Mouse (Mus musculus) ovary, postnatal 10 days (tissue): ENCODE measurements around the gene Nfatc2ip.
A peak's percentile ranks its signal among the peaks of the same experiment; 100 is the strongest.
"Not testable (repeated sequence)": the region's sequence is repeated elsewhere in the genome, so short reads cannot be mapped to it uniquely, and the experiment has no call there.

Source experiments
- DNase-seq: peaks from one replicate; pipeline ENCODE4 v3.0.0; 2022; ENCODE audit warnings: low spot score

Gene Nfatc2ip

DNA sequence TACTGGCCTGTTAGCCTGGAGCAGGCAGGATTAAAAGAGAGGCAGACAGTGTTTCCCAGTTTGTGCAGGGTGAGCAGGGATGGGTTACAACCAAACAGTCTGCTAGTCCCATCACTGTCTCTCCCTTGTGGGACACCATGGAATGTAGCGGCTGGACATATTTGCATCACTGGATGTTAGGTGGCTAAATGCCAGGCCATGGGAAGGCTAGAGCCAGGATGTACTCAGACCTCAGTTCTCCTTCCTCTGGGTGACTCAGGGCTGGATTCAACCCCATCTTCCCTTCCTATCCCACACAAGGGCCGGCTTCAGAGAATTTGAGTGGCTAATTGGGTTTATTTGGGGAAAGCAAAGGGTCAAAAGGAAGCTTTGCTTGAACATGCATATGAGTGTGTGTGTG, 12.1 kb upstream of the Nfatc2ip start:
- no peak for DNase-seq

DNA sequence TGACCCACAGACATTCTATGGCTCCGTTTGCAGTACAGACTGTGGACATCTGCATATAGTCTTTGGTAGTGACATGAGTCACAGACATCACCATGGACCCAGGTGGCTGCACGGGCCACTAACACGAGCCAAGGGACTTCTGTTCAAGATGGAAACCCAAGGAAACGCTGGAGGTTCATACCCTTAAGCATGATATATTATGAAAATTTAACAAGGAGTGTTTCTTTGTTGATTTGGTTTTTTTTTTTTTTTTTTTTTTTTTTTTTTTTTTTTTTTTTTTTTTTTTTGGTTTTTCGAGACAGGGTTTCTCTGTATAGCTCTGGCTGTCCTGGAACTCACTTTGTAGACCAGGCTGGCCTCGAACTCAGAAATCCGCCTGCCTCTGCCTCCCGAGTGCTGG, 6.0 kb upstream of the Nfatc2ip start:
- not testable (repeated sequence) for DNase-seq

DNA sequence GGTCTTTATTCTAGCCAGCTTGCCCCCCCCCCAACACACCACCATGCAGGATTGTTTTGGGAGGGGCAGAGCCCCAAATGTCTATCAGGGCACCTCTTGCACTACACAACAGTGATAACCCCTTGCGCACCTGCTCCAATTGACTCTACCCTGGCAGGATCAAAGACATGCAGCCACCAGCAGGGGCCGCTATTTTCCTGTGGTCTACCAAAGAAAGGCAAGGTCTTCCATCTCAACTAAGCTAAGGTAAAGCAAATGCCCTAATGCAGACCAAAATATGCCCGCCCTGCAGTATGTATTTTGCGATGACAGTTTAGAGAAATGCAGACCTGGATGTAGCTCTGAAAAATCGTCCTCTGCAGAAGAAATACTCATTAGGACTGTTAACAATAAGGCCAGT, 3.0 kb upstream of the Nfatc2ip start:
- DNase-seq: peak; percentile 37

DNA sequence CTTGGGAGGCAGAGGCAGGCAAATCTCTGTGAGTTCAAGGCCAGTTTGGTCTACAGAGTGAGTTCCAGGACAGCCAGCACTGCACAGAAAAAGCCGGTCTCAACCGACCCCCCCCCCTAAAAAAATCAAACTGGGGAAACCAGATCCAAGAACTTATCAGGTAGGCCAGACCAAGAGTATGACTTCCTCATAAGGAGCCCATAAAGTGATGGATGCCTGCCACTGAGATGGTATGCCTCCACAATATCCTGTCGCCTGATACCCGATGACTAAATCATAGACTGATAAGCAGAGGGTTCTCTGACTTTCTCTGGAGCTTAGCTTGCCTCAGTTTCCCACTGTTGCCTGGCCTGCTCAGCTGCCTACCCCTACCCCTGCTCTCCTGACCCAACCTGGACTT, 1.3 kb upstream of the Nfatc2ip start:
- DNase-seq: no peak

DNA sequence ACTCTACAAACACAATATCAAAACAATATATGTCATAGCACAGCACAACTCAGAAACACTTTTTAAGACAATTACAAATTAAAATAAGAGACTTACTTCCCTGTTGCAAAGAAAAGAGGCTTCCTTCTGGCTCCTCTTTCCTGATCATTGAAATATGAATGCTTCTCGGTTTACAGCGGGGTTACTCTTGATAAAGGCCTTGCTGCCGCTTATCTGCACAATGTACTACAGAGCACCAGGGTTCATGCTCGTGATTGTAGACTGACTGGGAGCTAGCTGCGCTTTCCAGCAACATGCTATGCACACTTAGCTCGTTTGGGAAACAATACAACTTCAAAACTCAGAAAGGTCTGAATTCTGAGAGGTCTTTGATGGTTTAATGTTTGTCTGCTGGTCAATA, 684 bp upstream of the Nfatc2ip start:
- no peak for DNase-seq

DNA sequence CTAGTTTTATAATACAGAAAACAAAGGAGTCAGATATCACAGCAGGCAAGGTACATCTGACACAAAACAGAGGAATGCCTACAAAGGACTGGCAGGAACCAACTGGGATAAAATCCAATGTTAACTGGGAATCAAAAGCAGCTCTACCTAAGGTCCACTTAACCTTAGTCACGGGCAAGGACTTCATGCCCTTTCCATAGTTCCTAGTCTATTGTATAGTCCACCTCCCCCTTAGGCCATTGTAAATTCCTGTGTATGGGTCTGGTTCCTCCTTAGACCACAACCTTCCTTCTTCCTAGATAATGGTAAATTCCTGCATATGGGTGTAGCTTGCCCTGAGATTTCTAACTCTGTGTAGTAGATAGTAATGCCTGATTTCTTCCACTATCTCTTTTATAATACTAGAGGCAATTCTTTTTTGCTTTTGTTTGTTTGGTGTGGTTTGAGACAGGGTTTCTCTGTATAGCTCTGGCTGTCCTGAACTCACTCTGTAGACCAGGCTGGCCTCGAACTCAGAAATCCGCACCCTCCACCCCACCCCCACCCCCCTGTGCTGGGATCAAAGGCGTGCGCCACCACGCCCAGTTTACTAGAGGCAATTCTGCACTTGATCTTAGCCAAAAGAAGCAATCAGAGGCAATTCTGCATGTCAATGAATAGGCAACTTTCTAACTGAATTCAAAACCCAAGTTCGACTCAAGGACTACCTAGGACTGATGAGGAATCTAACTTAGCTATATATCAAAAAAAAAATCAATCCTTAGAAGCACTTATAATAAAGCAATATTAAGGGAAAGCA, 4.3 kb downstream of the Nfatc2ip start:
- not testable (repeated sequence) for DNase-seq

DNA sequence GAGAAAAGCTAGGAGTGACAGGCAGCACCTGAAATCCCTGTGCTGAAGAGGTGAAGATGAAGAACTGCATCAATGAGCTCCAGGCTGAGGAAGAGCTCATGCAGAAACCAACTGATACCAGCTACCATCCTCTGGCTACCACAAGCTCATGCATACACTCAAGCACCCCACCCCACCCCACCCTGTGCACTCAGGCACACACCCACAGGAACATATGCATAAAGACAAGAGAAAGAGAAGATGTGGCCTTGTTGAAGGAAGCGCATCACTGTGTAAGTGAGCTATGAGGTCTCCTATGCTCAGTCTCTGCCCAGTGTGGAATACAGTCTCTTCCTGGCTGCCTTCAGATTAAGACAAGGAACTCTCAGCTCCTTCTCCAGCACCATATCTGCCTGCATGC, 8.4 kb downstream of the Nfatc2ip start:
- no peak for DNase-seq

DNA sequence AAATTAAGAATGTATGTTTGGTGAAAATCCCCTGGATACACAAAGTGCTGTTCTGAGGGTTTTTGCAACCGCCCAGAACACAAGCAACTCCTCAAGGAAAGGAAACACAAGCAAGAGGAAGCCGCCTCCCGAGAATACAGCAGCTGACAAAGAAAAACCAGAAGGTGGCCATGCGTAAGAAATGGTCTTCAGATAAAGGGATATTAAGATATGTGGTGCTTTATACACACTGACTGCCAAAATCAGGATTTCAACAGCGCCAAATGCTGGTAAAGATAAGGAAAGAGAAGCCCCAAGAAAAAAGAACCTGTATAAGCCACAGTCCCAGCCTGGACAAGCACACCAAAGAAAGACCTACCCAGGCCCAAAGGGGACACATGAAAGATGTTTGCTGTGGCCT, 13.0 kb downstream of the Nfatc2ip start:
- DNase-seq: no peak

DNA sequence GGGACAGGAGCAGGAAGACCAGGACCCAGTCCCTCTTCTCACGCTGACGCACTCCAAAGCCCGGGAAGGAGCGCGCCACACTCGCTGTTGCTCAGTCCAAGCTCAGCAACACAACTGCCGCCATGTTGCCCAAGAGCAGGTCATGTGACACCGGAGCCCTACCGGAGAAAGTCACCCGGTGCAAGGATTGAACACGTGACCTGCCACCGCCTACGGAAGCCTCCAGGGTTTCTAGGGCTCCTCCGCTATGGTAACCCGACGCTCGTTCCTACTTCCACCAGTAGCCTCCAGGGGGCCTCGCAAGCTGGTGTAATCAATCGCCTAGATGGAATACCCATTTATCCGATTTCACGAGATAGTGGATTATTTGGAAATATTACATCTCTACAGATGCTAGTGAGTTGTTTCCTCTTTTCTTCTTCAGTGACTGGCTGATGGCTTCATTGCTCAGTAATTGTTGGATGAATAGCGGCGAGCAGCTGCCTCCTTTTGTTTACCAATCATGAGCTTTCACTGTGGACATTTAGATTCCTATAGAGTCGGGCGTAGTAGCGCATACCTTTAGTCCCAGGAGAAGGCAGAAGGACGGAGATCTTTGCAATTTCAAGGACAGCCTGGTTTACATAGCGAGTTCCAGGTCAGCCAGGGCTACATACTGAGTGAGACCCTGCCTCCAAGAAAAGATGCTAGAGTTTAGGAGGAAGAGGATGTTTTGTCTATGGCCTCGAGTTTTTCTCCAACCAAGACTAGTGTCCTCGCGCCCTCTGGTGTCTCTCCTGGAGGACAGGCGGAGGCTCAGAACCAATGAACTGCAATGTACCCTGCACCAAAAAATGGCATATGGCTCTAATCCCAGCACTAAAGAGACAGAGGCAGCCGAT, 19.0 kb downstream of the Nfatc2ip start, which contains the start of gene Spns1:
TSS of gene Spns1 (minus strand) at position 173 of the 881 bp plus-strand sequence.
- DNase-seq: peak; percentile 75

DNA sequence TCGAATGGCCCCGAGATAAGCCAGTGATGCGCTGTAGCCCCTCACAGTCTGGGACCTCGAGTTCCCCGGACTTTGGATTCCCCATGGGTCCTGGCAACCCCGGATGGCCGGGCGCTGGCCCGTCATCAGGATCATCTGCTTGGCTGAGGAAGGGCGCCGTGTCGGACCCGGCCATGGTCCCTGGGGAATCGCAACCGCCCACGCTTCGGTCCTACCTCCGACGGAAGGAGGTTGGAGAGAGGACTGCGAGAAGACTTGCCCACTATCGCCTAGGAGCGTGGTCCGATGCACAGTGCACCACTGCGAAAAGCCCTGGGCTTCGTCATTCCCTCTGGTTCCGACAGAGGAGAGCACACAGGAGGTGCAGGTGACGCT, 19.6 kb downstream of the Nfatc2ip start:
- DNase-seq: no peak

DNA sequence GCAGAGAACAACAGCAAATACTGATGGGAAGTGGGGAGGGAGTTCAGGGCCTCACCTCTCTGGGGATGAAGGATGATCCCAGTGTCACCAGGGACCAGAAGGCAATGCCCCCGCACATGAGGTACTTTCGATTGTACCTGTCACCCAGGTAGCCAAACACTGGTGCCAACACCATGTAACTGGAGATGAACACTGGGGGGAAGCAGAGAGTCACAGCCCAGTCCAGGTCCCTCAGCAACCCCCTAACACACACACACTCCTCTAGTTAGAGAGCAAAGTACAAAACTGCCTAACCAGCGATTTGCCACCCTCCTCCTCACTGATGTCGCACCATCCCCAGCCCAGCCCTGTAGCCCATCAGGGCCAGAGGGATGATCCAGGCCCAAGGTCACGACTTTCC, 21.5 kb downstream of the Nfatc2ip start:
- no peak for DNase-seq

DNA sequence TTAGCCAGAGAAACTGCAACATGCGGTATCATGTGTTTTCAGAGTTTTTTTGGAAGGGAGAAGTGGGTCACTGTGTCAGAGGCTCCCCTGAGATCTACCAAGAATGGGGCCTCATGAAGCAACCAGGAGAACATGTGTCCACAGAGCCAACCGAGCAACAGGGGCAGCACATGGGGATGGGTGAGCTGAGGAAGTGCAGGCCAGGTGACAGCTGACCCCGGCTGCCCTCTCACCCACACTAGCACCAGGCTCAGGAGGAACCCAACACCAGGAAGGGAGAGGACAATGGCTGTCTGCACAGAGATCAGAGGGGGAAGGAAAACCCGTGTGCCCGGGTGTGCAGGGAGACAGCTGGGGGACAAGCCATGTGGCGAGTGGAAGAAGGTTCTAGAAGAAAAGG, 22.0 kb downstream of the Nfatc2ip start:
- DNase-seq: no peak

DNA sequence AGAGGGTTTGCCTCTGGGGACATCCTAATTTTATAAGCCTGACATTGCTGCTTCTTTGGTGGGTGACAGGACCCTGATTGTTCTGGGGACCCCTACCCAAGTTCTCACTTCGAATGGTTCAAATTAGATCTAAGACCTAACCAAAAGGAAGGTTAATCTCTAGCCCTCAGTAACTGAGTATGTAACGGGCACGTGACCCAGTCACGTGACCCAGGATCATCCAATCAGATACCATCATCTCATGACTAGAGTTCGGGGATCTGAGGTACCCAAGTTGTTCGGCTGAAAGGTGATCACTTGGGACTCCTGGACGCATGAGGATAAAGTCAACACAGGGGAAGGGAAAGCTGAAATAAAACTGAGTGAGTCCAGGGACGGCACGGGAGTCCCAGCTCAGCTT, 23.5 kb downstream of the Nfatc2ip start:
- no peak for DNase-seq

DNA sequence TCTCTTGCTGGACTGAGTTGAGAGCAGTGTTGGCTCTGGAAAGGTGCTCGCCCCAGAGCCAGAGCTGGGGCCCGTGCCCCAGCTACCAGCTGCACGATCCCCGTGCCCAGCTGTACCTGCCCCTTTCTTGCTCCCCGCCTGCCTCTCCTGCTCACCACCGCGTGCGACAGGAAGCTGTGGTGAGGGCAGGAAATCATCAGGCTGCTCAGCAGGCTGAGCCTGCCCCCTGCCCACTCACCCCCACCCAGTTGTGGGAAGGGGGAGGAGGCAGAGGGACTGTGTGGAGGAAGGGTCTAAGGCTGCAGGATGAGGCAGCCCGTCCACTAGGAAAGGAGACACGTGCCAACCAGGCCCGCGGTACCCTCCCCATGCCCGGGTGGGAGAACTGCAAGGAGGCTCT, 27.1 kb downstream of the Nfatc2ip start, which contains the start of gene Lat:
TSS of gene Lat (minus strand) at position 178 of the 400 bp plus-strand sequence.
- no peak for DNase-seq

DNA sequence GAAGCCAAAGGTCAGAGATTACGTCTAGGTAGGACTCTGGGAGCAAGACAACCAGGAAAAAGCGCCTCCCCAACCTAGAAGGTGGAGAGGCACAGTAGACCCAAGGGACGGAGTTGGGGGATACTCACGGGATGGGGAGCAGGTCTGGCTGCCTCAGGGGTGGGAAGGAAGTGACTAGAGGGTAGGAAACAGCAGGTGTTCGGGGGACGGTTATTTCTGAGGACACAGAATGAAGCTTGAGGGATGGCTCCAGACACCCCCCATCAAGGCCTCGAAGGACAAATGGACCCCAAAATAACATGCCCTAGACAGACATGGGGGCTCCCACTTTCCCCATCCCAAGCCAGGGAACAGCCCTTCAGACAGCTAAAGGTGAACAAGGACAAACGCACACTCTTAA, 28.2 kb downstream of the Nfatc2ip start:
- DNase-seq: no peak

DNA sequence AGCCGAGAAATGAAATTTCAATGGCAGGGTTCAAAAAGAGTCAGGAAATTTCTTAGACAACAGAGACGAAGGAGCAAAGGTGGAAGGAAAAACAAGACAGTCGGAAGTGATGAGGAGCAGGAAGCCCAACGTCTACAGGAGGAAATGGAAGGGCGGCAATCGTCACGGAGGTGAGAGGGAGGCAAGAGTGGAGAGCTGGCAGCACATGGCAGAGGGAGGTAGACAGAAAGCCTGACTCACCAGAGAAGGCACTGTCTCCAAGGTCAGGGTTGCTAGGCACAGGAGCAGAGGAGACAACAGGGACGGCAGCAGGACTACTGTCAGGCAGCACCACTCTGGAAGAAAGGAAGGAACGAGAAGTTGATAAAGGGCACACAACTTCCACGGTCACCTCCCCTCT, 28.9 kb downstream of the Nfatc2ip start:
- DNase-seq: no peak

DNA sequence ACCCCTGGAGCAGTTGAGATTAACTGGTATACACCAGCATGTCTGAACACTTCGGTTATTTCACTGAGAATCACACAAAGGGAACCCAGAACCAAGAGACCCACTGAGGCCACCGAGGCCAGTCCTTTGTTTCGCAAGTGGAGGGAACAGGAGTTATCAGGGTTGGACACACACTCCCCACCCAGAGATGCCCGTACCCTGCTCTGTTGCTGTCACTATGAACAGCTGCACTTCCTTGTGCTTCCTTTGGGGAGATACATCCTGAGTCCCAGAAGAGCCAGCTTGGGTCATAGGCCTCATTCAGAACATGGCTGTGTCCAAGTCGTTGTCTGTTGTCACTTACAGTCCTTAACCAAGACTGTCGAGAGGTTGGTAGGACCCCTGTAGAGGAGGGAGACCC, 33.5 kb downstream of the Nfatc2ip start:
- DNase-seq: no peak

DNA sequence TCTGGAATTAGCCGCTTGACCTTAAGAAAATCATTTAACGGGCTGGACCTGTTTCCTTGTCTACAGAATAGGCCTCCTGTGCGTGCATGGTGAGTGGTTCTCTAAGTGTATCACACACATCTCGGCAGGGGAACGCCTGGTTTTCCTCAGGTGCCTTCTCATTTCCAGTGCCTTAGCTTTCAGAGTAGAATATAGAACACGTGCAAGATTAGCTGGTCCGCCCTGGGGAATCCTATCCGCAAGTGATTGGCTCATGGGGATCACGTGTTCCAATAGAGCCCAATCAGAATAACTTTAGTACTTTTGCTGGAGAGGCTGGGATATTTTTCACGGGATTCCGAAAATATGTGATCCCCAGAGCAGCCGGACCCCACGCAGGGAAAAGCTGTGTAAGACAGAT, 37.5 kb downstream of the Nfatc2ip start:
- DNase-seq: no peak

DNA sequence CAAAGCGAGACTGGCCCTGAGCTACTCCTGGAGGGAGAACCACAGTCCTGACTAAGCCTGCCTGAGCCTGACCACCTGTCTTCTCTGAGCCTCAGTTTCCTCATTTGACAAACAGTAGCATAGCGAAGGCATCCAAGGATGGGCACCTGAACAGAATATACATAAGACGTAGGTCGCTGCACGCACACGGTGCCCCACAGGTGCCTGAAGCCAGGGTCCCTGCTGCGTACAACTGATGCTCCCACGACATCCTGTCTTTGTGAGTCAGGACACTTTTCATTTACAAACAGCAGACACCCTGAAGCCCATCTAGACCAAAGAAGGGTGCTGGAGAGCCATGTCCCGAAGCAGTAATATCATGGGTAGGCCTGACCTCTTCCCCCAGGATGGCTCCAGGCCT, 38.1 kb downstream of the Nfatc2ip start:
- no peak for DNase-seq

DNA sequence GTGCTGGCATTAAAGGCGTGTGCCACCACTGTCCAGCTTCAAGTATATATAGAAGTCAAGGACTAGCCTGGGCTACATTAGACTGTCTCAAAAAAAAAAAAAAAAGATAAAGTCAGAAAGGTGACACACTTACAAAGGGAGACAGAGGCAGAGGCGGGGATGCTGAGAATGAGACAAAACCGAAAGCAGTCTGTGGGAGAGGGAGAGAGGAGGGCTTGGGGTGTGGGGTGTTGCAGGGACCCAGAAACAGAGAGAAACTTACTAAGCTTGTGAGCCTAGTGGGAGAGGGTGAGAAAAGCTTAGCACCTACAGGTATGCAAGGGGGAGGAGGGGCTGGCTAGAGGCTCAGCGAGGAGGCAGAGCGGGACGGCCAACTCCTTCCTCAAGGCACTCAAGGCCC, 38.7 kb downstream of the Nfatc2ip start:
- DNase-seq: no peak

DNA sequence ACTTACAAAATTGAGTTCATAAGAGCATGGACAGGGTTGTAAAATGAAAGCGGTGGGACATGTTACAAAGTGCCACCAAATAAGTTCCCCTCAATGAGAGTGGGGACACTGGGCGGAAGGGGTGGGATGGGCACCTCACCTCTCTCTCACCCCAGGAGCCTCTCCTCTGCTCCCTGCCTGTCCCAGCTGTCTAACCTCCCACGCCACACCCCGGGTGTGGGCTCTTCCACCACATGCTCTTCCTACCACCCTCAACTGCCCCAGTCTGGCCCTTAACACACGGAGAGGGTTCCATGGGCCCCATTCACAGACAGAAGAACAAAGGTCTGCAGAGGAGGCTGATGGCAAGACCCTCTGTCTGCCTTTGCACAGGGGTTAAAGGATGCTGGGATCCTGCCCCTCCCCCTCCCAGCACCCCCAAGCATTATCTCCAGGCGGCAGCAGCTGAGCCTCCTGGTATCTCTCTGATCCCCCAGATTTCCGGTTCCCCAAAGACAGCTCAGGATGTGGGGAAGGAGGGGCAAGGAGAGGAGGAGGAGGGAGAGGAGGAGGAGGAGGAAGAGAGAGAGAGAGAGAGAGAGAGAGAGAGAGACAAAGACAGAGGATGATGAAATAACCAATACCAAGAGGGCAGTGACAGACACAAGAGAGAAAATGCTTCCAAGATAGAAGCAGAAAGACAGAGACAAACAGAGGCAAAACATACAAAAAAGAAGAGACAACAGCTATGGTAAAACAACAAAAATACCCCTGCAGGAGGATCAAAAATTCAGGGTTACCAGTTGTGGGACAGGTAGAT, 39.5 kb downstream of the Nfatc2ip start:
- no peak for DNase-seq

DNA sequence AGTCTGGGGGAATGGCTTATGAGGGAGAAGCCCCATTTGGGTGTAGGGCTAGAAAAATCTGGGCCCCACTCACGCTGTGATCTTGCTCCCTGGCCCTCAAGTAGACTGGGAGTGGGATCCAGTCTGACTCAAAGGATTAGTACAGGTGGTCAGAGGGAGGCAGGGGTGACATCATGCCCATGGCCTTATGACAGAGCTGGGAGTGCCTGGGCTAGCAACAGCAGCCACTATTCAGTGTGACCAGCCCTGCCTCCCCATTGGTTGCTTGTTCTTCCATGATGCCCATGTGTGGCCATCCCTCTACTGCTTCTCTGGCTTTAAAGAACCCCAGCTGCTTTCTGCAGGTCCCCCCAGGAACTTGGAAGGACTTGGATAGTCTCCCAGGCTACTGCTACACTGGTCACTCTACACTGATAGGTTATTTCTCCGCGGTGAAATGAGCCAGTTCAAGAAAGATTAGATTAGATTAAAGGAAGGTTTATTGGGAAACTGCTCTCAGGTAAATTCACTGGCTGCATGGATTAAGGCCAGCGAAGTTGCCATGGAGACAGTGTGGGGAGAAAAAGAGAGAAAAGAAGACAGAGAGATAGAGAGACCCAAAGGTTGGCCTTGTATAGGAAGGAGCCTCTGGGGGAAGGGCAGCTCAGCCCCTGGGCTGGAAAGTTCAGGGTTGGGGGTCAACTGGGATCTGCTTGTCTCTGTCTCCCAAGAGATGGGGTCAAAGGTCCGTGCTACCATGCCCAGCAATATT, 40.5 kb downstream of the Nfatc2ip start:
- DNase-seq: no peak
